Mouse (Mus musculus) midbrain, embryonic 13.5 days (tissue): ENCODE results near the gene Pakap. TPM values are rescaled to one million over a fixed set of nuclear protein-coding genes. Genes with fewer than 3 reads are reported as not detected.
"Not testable (repeated sequence)": the region's sequence is repeated elsewhere in the genome, so short reads cannot be mapped to it uniquely, and the experiment has no call there.

Experiments used
- ATAC-seq: fragments of 200-750 bp; cut with Nextera tagmentation; 2 replicates; pipeline ENCODE4 v1.8.0; 2017; ENCODE audit warnings: mild to moderate bottlenecking, moderate TSS enrichment, moderate library complexity
- H3K27ac ChIP-seq: fragments of 300-500 bp; sonication (generic); 2 replicates; pipeline ENCODE4 v1.5.1; 2015; ENCODE audit warnings: inconsistent platforms, mild to moderate bottlenecking, moderate library complexity
- H3K27me3 ChIP-seq: fragments of 300-500 bp; sonication (generic); 2 replicates; pipeline ENCODE4 v1.6.1; 2015; ENCODE audit warnings: mild to moderate bottlenecking, inconsistent platforms
- H3K36me3 ChIP-seq: fragments of 300-500 bp; sonication (generic); 2 replicates; pipeline ENCODE4 v1.6.1; 2015; ENCODE audit warnings: mild to moderate bottlenecking, inconsistent platforms
- H3K4me1 ChIP-seq: fragments of 300-500 bp; sonication (generic); replicated peaks from 2 replicates; pipeline ENCODE4 v1.6.1; 2015; ENCODE audit warnings: inconsistent platforms
- H3K4me2 ChIP-seq: fragments of 300-500 bp; sonication (generic); replicated peaks from 2 replicates; pipeline ENCODE4 v1.6.1; 2015; ENCODE audit warnings: moderate library complexity, mild to moderate bottlenecking, inconsistent platforms
- H3K4me3 ChIP-seq: fragments of 300-500 bp; sonication (generic); replicated peaks from 2 replicates; pipeline ENCODE4 v1.5.1; 2015; ENCODE audit warnings: mild to moderate bottlenecking, inconsistent platforms
- H3K9ac ChIP-seq: fragments of 300-500 bp; sonication (generic); replicated peaks from 2 replicates; pipeline ENCODE4 v1.6.1; 2015; ENCODE audit warnings: mild to moderate bottlenecking, inconsistent platforms
- H3K9me3 ChIP-seq: fragments of 300-500 bp; sonication (generic); 2 replicates; pipeline ENCODE4 v1.6.1; 2016; ENCODE audit warnings: mild to moderate bottlenecking, inconsistent platforms
- WGBS: fragments of 180-500 bp; shearing (Covaris S2); methylation state at CpG from one replicate; pipeline ENCODE4 v1.1.7; 2015; 5-methylcytosine and 5-hydroxymethylcytosine counted together
- polyA plus RNA-seq: library from polyadenylated mRNA; unstranded; fragments of >200 nt; fragmentation: Nextera tagmentation; extraction: Ambion mirVana; gene quantifications from 2 replicates; pipeline ENCODE4 v1.2.1, GENCODE M21; 2015

Gene Pakap
- polyA plus RNA-seq, 1 experiment from 2014 or later = 7.3 TPM

DNA sequence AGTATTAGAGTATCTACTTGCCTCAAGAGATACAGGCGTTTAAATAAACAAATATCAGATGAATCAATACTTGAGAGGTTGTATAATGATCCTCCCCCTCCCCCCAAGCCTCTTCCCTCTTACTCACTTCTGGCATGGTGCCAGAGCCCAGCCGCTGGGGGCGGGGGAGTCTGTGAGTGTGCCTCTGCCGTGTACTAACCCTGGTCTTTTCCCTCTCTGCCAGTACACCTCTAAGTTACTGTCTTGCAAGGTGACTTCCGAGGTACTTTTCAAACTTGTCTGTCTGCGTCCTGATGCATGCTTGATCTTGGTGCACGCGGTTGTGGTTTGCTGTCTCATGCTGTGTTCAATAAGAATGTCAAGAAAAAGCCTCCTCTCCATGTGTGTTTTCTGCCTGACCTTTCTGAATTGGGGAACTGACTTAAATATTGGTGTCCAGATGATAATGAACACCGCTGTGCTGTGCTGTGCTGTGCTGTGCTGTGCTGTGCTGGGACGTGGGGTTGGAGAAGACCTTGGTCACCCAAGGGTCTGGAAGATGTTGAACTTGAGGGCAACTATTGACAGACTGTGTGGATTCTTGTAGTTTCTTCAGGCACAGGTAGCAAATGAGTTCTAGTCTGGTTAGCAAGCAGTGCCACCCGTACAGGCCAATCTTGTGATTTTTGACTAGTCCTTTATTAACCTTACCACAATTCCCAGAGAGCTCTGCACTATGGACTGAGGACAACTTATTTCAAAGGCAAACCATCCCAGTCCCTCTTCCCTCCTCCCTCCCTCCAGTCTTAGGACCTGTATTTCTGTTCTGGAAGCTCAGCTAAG, 318.3 kb downstream of the Pakap start:
- peaks cover 20% of the 10 kb centered on the region for H3K4me1 ChIP-seq
- no peaks in the 10 kb centered on the region for H3K36me3 ChIP-seq
- no peak overlapping the region for H3K27ac ChIP-seq
- no peak overlapping the region for H3K4me3 ChIP-seq
- WGBS = 61% methylated on average over 11 of the region's 11 CpGs
- no peaks in the 10 kb centered on the region for H3K27me3 ChIP-seq
- ATAC-seq = peak; percentile 38; the same call in 1 of the 2 replicates
- no peak overlapping the region for H3K9ac ChIP-seq
- H3K9me3 ChIP-seq = no peaks in the 10 kb centered on the region
- H3K4me2 ChIP-seq = no peak overlapping the region

DNA sequence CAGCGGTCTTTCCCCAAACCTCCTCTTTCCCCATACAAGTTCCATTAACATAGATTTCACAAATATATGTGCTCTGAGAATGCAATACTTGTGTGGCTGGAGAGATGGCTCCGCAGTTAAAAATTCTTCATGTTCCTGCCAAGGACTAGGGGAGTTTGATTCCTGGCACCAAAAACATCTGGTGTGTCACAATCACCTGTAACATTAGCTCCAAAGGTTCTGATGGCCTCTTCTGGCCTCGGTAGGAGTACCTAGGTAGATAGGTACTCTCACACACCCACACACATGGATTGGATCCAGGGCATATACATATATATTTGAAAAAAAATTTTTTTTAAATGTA, 318.9 kb downstream of the Pakap start:
- Histone ChIP-seq H3K4me3 (no peak overlapping the region), H3K9me3 (no peaks in the 10 kb centered on the region), H3K9ac (no peak overlapping the region), H3K4me2 (no peak overlapping the region), H3K27me3 (no peaks in the 10 kb centered on the region), H3K4me1 (peaks cover 26% of the 10 kb centered on the region), H3K36me3 (no peaks in the 10 kb centered on the region), H3K27ac (no peak overlapping the region)
- 96% methylated on average over 3 of the region's 3 CpGs for WGBS
- ATAC-seq = no peak

DNA sequence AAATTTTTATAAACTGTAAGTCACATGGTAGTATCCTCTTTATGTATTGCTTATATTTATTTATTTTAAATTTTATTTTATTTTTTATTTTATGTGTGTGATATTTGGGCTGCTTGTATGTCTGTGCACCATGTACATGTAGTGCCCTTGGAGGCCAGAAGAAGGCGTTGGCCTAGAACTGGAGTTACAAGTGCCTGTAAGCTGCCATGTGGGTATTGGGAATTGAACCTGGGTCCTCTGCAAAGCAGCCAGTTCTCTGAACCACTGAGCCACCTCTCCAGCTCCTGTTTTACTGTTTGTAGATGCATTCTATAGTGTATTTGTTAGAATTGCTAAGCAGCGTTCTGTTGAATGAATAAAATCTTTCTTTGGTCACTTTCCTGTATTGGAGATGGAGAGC, 320.3 kb downstream of the Pakap start:
- H3K4me2 ChIP-seq = no peak overlapping the region
- no peak overlapping the region for H3K27ac ChIP-seq
- H3K4me1 ChIP-seq = peaks cover 35% of the 10 kb centered on the region
- no peak for ATAC-seq
- no peaks in the 10 kb centered on the region for H3K9me3 ChIP-seq
- H3K4me3 ChIP-seq = no peak overlapping the region
- H3K27me3 ChIP-seq = no peaks in the 10 kb centered on the region
- no peak overlapping the region for H3K9ac ChIP-seq
- 94% methylated on average over 2 of the region's 2 CpGs for WGBS
- H3K36me3 ChIP-seq = no peaks in the 10 kb centered on the region

DNA sequence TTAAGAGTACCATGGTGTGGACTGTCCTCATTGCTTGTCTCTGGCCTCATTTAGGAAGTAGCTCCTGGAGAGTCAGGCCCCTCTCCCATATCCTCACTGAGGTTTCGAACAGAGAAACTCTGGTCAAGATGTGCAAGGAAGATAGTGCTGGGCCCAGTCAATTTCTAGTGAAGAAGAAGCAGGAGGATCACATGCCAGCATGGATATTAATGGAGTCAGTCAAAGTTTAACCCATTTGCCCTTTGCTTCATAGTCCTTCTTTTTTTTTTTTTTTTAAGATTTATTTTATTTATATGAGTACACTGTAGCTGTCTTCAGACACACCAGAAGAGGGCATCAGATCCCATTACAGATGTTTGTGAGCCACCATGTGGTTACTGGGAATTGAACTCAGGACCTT, 321.0 kb downstream of the Pakap start:
- not testable (repeated sequence) for H3K9ac ChIP-seq, H3K4me3 ChIP-seq, H3K4me2 ChIP-seq, H3K27ac ChIP-seq, H3K27me3 ChIP-seq, ATAC-seq, H3K9me3 ChIP-seq, H3K36me3 ChIP-seq
- WGBS = 97% methylated on average over 1 of the region's 1 CpGs
- H3K4me1 ChIP-seq = peaks cover 34% of the 10 kb centered on the region

DNA sequence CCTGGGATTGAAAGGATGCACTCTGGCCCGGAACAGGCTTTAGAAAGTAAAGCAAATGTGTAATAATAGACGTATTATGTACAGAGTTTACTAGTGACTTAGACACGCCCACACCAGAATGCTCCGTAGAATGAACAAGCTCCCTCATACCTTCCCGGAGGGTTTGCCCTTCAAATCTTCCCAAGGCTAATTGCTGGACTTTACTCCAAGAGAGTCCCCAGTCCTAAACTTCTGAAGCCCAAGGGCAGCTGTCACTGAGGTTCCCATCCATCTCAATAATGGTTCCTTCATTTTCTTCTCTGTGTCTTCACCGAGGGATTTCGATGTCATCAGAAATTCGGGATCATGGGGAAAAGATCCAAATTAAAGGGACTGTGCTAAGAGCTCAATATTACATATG, 321.8 kb downstream of the Pakap start:
- H3K27ac ChIP-seq = no peak overlapping the region
- 88% methylated on average over 8 of the region's 8 CpGs for WGBS
- no peaks in the 10 kb centered on the region for H3K9me3 ChIP-seq
- no peak overlapping the region for H3K4me3 ChIP-seq
- H3K27me3 ChIP-seq = no peaks in the 10 kb centered on the region
- no peaks in the 10 kb centered on the region for H3K36me3 ChIP-seq
- ATAC-seq = no peak
- peaks cover 35% of the 10 kb centered on the region for H3K4me1 ChIP-seq
- no peak overlapping the region for H3K4me2 ChIP-seq
- H3K9ac ChIP-seq = no peak overlapping the region

DNA sequence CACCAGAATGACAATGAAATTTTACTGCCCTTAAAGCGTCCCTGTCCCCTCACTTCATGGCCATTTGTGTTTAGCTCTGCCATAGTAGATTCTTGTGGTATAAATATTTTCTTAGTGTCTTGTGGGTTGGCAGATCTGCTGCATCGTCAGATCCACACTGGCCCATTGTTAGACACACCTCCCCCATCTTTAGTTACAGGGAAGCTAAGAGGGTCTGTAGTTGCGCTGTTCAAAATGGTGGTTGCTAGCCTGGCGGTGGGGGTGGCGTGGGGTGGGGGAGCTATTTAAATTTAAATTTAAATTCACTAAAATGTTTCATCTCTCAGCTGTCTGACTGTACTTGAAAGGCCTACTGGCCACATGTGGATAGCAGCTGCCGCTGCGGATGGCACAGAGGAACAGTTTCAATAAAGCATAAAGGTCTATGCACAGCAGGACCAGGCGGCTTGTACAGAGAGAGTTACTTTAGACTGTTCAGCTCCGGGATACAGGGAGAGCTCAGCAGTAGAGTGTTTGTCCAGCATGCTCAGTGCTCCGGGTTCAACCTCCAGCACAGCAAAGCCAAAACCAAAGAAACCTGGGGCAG, 324.1 kb downstream of the Pakap start:
- Histone ChIP-seq H3K9ac (no peak overlapping the region), H3K4me3 (no peak overlapping the region), H3K36me3 (no peaks in the 10 kb centered on the region), H3K4me1 (peaks cover 32% of the 10 kb centered on the region), H3K9me3 (no peaks in the 10 kb centered on the region), H3K27me3 (no peaks in the 10 kb centered on the region), H3K27ac (peak overlapping the region; percentile 56), H3K4me2 (no peak overlapping the region)
- peak; percentile 86 for ATAC-seq
- whole genome bisulfite sequencing = 47% methylated on average over 10 of the region's 10 CpGs

DNA sequence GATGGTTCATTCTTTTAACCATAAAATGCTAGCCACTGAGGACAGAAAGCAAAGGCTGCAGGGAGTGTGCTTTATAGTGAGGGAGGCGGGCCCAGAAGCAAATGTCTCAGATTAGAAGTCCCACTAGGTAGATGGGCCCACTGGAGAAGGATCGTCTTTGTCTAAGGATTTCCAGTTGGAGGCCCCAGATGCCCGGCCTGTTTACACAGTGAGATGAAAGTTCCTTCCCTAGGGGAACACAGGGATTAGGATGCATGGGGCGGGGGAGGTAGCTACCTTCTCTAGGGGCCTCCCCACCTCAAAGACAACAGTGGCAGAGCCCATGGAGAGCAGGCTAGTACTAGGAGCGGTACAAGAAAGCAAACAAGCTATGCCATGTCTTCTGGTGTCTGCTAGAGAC, 327.2 kb downstream of the Pakap start:
- Histone ChIP-seq H3K4me3 (no peak overlapping the region), H3K4me2 (no peak overlapping the region), H3K36me3 (no peaks in the 10 kb centered on the region), H3K9me3 (no peaks in the 10 kb centered on the region), H3K27ac (no peak overlapping the region), H3K27me3 (no peaks in the 10 kb centered on the region), H3K9ac (no peak overlapping the region), H3K4me1 (peaks cover 33% of the 10 kb centered on the region)
- whole genome bisulfite sequencing = 22% methylated on average over 5 of the region's 5 CpGs
- ATAC-seq = peak; percentile 35; the same call in 1 of the 2 replicates

DNA sequence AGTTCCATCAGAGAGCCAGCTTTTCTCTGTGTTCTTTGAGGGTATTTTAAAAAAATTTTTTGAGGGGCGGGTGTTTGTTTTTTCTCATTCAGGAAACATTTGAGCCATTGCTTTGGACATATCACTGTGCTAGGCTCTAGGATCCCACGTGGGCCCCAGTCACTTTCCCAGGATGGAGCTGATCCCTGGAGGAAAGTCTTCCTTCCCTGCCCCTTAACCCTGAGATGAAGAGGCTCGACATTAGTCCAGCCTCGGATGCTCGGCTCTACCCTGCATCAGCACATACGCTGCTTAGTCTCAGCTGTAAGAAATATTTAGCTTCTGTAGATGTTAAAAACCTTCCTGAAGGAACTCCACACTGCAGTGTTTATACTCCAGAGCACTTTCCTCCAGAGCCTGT, 327.9 kb downstream of the Pakap start:
- 63% methylated on average over 6 of the region's 6 CpGs for WGBS
- Histone ChIP-seq H3K27me3 (no peaks in the 10 kb centered on the region), H3K36me3 (no peaks in the 10 kb centered on the region), H3K9ac (0 out of 2 replicates have a peak overlapping the region, but pooled peaks have one; percentile 3), H3K9me3 (no peaks in the 10 kb centered on the region), H3K27ac (no peak overlapping the region), H3K4me1 (peaks cover 33% of the 10 kb centered on the region), H3K4me3 (no peak overlapping the region), H3K4me2 (no peak overlapping the region)
- ATAC-seq = no peak

DNA sequence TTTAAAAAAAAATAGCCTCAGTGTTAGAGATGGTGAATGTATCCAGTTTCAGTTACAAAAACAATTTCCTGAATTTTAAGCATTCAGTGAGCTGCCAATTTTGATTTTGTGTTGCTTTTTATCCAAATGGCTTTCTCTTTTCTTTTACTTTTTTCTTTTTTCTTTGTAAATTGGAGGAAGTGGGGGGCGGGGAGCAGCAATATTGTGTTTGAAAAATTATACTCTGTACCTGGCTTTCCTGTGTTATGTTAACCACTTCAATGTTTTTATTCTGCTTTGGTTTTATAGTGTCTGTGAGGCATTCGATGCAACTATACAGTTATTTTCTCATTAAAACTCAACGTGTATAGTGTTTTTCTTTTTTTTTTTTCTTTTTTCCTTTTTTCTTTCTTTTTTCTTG, 328.7 kb downstream of the Pakap start:
- no peak overlapping the region for H3K27ac ChIP-seq
- no peak for ATAC-seq
- H3K4me2 ChIP-seq = no peak overlapping the region
- H3K4me1 ChIP-seq = peaks cover 25% of the 10 kb centered on the region
- H3K9me3 ChIP-seq = no peaks in the 10 kb centered on the region
- whole genome bisulfite sequencing = 84% methylated on average over 3 of the region's 3 CpGs
- H3K4me3 ChIP-seq = no peak overlapping the region
- H3K36me3 ChIP-seq = no peaks in the 10 kb centered on the region
- no peak overlapping the region for H3K9ac ChIP-seq
- no peaks in the 10 kb centered on the region for H3K27me3 ChIP-seq

DNA sequence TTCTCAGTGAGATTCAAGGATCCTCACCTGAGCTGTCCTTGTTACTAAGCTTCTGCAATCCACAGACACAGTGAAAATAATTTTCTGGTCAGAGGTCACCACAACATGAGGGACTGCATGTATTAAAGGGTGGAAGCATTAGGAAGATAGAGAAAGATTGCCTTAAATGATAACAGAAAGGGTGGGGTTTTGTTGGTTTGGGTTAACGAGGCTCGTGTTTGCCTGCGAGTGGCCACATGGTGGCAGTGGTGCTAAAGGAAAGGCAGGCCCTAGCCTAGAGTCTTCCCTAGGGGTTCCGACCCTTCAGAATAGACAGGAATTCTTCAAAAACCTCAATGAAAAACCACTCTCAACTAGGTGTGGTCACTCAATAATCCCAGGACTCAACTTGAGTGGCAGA, 333.2 kb downstream of the Pakap start:
- Histone ChIP-seq H3K4me1 (0 out of 2 replicates have a peak, but pooled peaks cover 5% of the 10 kb centered on the region), H3K4me3 (no peak overlapping the region), H3K27me3 (no peaks in the 10 kb centered on the region), H3K9ac (no peak overlapping the region), H3K27ac (no peak overlapping the region), H3K4me2 (no peak overlapping the region), H3K9me3 (no peaks in the 10 kb centered on the region), H3K36me3 (no peaks in the 10 kb centered on the region)
- peak; percentile 59; the same call in 1 of the 2 replicates for ATAC-seq
- 10% methylated on average over 4 of the region's 4 CpGs for WGBS

DNA sequence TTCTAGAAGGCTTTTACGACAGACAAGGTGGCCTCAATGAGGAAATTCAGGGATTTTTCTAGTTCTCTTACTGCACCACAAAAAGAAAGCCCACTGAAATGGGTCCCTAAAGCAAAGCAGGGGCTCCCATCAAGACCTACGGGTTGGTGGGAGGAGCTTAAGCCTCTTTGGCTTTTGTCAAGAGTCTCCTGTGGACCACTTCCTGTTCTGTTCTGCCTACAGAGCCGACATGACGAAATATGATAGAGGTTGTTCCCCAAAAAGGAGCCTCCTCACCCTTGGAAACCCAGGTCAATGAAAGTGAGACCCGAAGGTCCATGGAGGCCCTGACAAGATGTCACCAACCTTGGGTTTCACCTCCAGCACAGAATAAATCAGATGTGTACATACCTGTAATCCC, 334.6 kb downstream of the Pakap start:
- ATAC-seq = no peak
- Histone ChIP-seq H3K4me2 (no peak overlapping the region), H3K9ac (no peak overlapping the region), H3K27ac (no peak overlapping the region), H3K4me3 (no peak overlapping the region), H3K27me3 (no peaks in the 10 kb centered on the region), H3K36me3 (no peaks in the 10 kb centered on the region), H3K4me1 (0 out of 2 replicates have a peak, but pooled peaks cover 3% of the 10 kb centered on the region), H3K9me3 (no peaks in the 10 kb centered on the region)
- WGBS = 88% methylated on average over 5 of the region's 5 CpGs

DNA sequence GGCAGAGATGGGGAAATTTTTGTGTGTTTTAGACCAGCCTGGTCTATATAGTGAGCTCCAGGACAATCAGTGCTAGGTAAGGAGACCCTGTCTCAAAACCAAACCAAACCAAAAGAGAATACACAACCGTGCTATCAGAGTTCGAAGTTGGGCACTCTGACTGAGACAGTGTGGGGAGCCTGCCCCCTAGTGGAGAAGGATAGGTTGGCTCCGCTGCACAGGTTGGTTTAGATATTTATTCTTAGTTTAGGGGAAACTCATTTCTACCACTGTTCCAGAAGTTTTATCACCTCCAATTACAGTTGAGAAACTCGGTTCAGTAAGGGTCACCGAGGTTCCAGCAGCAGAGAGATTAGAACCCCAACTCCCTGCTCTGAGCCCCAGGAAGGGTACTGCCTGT, 336.2 kb downstream of the Pakap start:
- no peaks in the 10 kb centered on the region for H3K27me3 ChIP-seq
- 11% methylated on average over 5 of the region's 5 CpGs for WGBS
- no peak overlapping the region for H3K9ac ChIP-seq
- H3K27ac ChIP-seq = no peak overlapping the region
- no peaks in the 10 kb centered on the region for H3K9me3 ChIP-seq
- H3K4me3 ChIP-seq = no peak overlapping the region
- no peaks in the 10 kb centered on the region for H3K36me3 ChIP-seq
- peak; percentile 53; the same call in 1 of the 2 replicates for ATAC-seq
- 0 out of 2 replicates have a peak, but pooled peaks cover 3% of the 10 kb centered on the region for H3K4me1 ChIP-seq
- H3K4me2 ChIP-seq = no peak overlapping the region
